Mouse (Mus musculus) thymus, adult 2 months (tissue): ENCODE measurements around the gene Myl4.

Experiments used
- CTCF ChIP-seq: fragments of 200-500 bp; IDR thresholded peaks from 2 replicates; pipeline ENCODE4 v1.5.1; 2012; ENCODE audit warnings: mild to moderate bottlenecking, control low read depth, low read length, moderate library complexity, borderline replicate concordance; ENCODE audit not compliant: control insufficient read depth, poor library complexity, insufficient read depth; ENCODE audit errors: extremely low read depth
- POLR2A ChIP-seq: fragments of 200-500 bp; IDR thresholded peaks from 2 replicates; pipeline ENCODE4 v1.6.1; 2012; ENCODE audit warnings: mild to moderate bottlenecking, low read length, control low read depth, moderate library complexity; ENCODE audit not compliant: control insufficient read depth, poor library complexity, insufficient read depth; ENCODE audit errors: extremely low read depth

- TF ChIP-seq CTCF (no peak), POLR2A (no peak; the same call in 1 of the 2 replicates)
These were observed 741 bp upstream of the Myl4 start for GRCm38 (mm10) chr11:104549438-104550405.
